Mouse (Mus musculus): ENCODE results near the gene Itga3.

Itga3 gene

GRCm38 (mm10) chr11:95070140-95071107 is 6.2 kb downstream of the Itga3 start:
- no peak for DNase-seq

GRCm38 (mm10) chr11:95069226-95069957 is 7.2 kb downstream of the Itga3 start:
- DNase-seq: no peak

GRCm38 (mm10) chr11:95056768-95057501 is 19.7 kb downstream of the Itga3 start:
- no peak for DNase-seq

GRCm38 (mm10) chr11:95053062-95053461 is 23.5 kb downstream of the Itga3 start:
- DNase-seq: no peak

GRCm38 (mm10) chr11:95046980-95047680 is 29.5 kb downstream of the Itga3 start:
- DNase-seq: peak; percentile 55 to 71

GRCm38 (mm10) chr11:95044185-95044870 is 32.3 kb downstream of the Itga3 start:
- no peak for DNase-seq

- DNase-seq: no peak
These were observed 33.0 kb downstream of the Itga3 start for GRCm38 (mm10) chr11:95043608-95044007.

GRCm38 (mm10) chr11:95043060-95043459 is 33.5 kb downstream of the Itga3 start:
- no peak for DNase-seq

- DNase-seq: peak; percentile 83 to 92
These were observed 34.5 kb downstream of the Itga3 start for GRCm38 (mm10) chr11:95042096-95042495.

GRCm38 (mm10) chr11:95041139-95041609 is 35.4 kb downstream of the Itga3 start, which contains the start of gene Pdk2:
Gene Pdk2, minus strand, starts transcription at chr11:95041354.
- peak; percentile 96 to 97 for DNase-seq

- peak; percentile 81 to 82 for DNase-seq
These were observed 36.0 kb downstream of the Itga3 start for GRCm38 (mm10) chr11:95040491-95041138.

GRCm38 (mm10) chr11:95039766-95040165 is 36.8 kb downstream of the Itga3 start:
- DNase-seq: peak; percentile 65 to 77

GRCm38 (mm10) chr11:95038818-95039655 is 37.6 kb downstream of the Itga3 start:
- peak in 1 of 2 experiments; percentile 34 for DNase-seq

GRCm38 (mm10) chr11:95038156-95038817 is 38.3 kb downstream of the Itga3 start:
- peak in 1 of 2 experiments; percentile 35 for DNase-seq

- DNase-seq: peak; percentile 81
These were observed 39.3 kb downstream of the Itga3 start for GRCm38 (mm10) chr11:95037306-95037705.

- no peak for DNase-seq
These were observed 40.1 kb downstream of the Itga3 start for GRCm38 (mm10) chr11:95036521-95036920.

GRCm38 (mm10) chr11:95034902-95035301 is 41.7 kb downstream of the Itga3 start:
- no peak for DNase-seq

GRCm38 (mm10) chr11:95033617-95034016 is 43.0 kb downstream of the Itga3 start:
- peak in 1 of 2 experiments; percentile 7 for DNase-seq

- no peak for DNase-seq
These were observed 43.7 kb downstream of the Itga3 start for GRCm38 (mm10) chr11:95032945-95033344.

Data from cerebellum, postnatal 36 days (tissue).